Mouse (Mus musculus) right cerebral cortex, postnatal 10 days (tissue): ENCODE measurements at regions not wholly inside any gene's neighbourhood (a gene's known extent, or its start where the extent isn't known, plus 50 kb on each side); places are given as distances from the start of the nearest gene placed in this dataset.

Experiments used
- DNase-seq, 2 experiments: peaks; one replicate each; pipeline ENCODE4 v3.0.0; 2021; ENCODE audit warnings: low spot score in 2 of 2

DNA sequence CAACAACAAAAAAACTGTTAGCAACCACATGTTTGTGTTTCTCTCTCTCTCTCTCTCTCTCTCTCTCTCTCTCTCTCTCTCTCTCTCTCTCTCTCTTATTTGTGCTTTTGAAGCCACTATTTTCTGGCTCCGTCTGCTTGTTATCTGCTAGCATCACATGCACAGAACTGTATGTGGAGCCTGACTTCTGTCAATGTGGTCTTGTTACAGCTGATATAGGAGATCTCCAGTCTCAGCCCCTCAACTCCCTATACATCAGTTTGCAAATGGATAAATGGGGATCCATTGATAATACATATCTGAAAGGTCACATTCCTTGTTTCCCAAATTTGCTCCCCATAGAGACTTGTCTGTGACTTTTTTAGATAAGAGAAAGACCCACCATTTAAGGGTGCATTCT, 126.9 kb upstream of the Cited2 start:
- no peak for DNase-seq

DNA sequence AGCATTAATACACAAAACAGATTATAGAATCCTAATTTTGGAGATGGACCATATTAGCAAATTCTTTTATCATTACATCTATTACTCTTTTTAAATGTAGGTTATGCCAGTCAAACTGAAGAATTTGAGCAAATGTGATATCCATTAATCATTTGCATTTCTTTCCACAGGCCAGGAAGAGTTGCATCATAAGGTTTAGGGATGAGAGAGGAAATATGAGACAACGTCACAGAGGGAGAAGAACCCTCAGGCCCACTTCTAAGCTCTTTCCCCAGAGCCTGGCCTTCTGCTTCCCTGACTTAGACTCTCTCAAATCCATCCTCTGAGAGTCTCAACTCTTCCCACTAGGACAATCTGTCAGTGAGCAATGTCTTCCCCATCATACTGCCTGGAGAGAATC, 126.3 kb upstream of the Cited2 start:
- DNase-seq = no peak

DNA sequence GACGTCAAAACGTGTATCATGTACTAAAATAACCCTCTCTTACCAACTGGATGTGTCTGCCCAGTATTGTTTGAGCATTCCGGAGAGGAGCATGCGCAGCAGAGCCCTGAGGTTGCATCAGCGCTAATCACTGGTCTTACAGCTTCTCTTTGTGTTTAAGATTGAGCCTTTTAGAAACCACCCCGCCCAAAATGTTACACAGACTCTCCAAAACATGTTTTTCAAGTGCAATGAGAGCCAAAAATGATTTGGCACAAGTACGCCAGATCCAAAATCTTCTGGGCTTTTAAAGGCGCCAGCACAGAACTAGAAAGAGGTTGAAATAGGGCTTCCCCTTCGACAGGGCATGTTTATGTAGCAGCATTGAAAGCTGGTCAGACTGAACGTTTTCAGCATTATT, 123.8 kb upstream of the Cited2 start:
- DNase-seq = peak; percentile 50 to 53

- no peak for DNase-seq
Observed at GRCm38 (mm10) chr10:17599831-17600761, 122.9 kb upstream of the Cited2 start.

- no peak for DNase-seq
Observed at GRCm38 (mm10) chr10:17600762-17601108, 122.3 kb upstream of the Cited2 start.

- no peak for DNase-seq
Observed at GRCm38 (mm10) chr10:17602446-17602845, 120.6 kb upstream of the Cited2 start.

DNA sequence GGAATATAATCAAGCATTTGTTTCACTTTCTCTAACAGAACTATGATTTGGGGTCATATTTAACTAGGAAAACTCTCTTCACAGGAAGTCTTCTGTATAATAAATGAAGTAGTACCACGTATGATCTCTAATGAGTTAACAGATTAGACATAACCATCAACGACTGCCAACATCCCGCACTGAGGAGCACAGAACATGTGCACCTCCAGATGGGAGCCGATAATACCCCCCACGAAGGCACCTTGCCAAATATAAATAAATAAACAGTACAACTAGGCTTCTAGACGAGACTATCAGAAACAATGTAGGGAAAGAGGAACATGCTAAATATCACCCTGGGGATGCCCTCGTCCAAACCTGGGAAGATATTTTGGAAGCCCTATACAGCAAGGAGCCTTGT, 114.8 kb upstream of the Cited2 start:
- no peak for DNase-seq

- no peak for DNase-seq
Observed at GRCm38 (mm10) chr10:17610592-17610991, 112.4 kb upstream of the Cited2 start.

DNA sequence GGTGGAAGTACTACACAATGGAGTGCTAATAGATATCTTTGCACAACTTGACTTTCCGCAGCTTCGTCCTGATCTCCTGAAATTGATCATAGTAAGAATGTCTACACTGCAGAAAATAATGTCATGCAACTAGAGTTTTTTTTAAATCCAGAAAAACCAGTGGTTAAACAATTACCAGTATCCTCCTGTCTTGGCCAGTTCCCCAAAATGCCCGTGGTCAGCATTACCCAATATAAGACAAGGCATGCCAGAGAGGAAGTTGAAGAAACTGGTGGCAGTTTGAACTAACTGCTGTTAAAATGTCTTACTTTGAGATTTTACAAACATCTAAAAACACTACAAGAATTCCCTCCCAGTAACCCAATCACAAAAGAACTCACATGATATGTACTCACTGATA, 109.7 kb upstream of the Cited2 start:
- no peak for DNase-seq

- no peak for DNase-seq
Observed at GRCm38 (mm10) chr10:17618024-17618423, 105.0 kb upstream of the Cited2 start.

GRCm38 (mm10) chr10:17619617-17620016, 103.4 kb upstream of the Cited2 start:
- DNase-seq = no peak

DNA sequence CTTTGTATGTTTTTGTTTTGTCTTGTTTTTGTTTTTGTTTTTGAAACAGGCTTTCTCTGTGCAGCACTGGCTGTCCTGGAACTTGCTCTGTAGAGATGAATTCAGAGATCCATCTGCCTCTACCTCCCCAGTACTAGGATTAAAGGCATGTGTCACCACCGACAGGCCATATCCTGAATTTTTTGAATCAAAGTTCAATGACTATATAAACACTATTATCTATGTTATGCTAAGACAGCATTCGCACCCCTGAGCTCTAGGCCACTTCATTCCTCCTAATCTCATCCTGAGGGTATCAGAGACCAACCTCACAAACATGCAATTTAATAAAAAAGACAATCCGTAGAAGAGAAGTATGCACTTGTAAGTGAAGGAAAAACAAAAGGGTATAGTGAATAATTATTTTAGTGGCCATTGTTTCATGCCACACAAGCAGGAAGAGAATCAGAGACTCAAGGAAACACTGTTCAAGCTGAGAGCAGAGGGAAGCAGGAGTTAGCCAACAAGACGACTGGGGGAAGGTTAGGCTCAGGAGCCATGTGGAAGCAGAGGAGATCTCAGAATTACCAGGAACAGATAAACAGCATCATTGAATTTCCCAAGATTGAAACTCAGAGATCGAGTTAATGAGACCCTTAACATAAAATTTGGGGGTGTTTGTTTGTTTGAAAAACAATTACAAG, 101.2 kb upstream of the Cited2 start:
- no peak for DNase-seq

GRCm38 (mm10) chr10:17622802-17623201, 100.2 kb upstream of the Cited2 start:
- DNase-seq = no peak

GRCm38 (mm10) chr10:17629709-17630108, 93.3 kb upstream of the Cited2 start:
- DNase-seq = no peak

DNA sequence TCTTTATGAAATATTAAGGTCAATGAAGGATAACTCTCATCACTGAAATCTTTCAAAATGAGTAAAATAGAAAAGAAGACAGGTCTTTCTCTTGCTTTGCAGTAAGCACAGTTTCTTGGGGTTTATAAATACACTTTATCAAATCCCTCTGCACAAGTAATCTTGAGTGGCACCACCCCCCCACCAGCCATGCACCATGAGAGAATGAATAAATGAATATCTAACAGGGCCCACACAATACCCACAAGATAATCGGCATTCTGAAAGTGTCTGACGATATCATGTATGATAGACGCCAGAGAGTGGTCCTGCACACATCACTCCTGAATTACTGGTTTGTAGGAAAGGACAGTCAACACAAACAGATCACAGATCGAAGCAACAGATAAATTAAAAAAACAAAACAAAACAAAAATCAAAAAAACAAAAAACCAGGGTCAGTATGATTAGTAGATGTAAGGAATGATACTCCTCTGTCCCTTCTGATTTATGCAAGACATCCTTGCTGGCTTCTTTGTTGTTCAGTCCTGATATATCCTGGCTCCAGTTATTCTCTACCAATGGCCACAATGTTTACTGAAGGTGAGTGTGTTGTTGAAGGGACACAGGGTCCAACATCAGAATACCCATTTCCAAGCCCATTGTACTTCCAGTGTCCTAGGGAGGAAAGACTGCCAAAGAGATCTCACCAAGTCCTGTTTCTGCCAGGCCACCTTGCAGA, 92.0 kb upstream of the Cited2 start:
- no peak for DNase-seq

DNA sequence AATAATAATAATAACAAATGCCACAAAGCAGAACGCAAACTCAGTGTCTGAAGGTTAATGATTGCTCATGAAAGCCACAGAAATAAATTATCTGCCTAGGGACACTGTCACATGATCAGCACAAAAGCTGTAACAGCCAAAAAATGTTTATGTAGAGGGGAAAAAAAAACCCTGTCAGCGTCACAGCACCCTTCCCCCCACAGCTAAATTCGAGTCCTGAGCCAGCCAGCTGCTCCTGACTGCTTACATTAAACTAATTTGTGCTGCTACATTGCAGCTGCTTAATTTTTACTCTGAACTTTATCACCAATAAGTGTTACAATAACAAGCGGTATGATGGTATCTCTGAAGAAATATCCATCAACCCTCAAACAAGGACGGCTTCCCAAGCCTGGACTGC, 91.2 kb upstream of the Cited2 start:
- peak; percentile 35 to 43 for DNase-seq

DNA sequence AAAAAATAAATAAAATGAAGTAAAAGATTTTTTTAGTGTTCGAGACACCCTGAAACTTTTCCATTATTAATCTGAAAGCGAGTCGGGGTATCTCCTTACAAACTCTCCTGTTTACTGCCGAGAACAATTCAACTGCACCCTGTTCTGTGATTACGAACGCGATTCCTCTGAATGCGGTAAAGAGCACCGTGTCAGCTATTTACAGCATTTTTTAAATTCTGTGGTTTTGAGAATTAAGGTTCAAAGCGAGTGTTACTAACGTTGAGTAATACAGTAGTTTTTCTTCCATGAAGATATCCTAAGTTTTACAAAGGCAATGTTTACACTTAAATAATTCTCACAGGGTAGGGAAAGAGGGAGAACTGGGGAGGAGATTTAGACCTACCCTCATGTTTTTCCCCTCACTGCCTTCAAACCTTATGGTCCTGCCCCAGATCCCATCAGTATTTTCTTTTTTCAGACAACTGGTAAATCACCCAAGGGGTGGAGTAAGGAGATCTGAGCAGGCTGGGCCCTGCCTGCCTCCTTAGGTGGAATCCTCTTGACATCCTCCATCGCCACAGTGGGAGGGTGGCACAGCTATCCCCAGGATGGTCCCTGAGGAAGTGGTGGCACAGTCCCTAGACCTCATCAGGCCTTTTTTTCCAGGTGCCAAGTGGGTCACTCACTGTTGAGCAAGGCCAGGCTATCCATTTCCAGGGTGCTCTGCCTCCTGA, 89.9 kb upstream of the Cited2 start:
- DNase-seq = no peak

GRCm38 (mm10) chr10:17645363-17645762, 77.7 kb upstream of the Cited2 start:
- DNase-seq = no peak

DNA sequence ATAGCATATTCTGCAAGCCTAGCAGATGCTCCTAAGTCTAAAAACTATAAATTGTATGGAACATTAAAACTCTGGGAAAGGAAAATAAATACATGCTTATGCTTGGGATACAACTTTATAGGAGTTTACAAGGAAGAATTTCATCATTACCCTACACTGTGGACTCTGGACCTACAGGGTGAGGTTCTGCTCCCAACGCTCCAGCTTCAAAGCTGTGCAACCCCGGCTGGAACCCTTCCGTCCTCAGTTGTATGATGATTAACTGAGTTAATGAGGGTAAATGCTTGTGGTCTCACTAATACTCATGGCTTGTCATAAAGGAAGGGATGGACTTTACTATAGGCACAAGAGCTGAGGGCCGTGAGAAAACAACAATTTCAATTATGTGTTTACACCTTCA, 76.6 kb upstream of the Cited2 start:
- DNase-seq = no peak

DNA sequence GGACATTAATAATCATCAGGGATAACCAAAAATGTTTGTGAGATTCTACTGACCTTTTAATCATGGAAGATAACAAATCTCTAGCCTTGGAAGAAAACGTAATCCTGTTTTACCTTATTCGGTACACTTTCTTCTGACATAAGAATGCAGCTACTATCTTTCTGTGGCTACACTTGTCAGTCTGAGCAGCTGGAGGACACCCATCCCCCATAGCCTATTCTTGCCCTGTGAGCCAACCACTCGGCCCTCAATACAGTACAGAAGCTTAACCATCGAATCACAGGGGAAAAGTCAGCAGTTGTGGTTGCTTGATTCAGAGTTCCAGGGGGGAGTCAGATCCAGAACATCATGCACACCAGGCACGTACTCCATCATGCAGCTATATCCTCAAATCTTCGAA, 74.9 kb upstream of the Cited2 start:
- no peak for DNase-seq

DNA sequence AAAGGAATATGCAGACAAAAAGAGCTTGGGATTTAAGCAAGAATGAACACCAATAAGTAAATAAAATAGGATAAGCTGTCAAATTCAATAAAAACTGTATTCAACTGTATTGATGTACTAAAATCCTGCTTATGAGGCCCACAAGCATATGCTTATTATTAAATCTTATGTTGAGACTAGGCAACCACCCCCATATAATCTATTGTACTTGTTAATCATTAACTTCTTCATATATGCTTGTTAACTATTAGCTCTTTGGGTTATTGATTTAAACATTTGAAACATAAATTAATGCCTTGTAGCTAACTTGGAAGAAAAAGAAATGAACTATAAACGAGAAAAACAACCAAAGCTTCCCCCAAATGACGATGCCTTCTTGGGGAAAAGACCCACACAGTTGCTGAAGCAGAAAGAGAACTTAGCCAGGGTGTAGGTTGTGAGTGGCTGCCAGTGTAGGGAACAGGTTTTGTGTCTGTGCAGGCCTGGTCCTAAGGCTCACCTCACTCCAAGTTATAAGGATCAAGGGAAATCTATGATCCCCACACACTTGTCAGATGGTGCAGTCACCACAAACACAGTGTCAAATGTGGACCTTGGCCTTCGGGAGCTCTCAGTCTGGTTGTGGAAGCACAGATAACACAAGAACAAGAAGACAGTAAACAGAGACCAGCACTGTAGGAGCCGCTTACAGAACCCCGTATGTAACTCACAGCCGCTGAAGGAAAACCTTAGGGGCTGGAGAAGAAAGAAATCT, 71.8 kb upstream of the Cited2 start:
- no peak for DNase-seq
